Mouse (Mus musculus) liver, embryonic 16.5 days (tissue): ENCODE measurements around the gene Schip1. TPM values are rescaled to one million over a fixed set of nuclear protein-coding genes. Genes with fewer than 3 reads are reported as not detected.

ENCODE experiments used
- ATAC-seq: fragments of 200-750 bp; cut with Nextera tagmentation; 2 replicates; pipeline ENCODE4 v1.8.0; 2017; ENCODE audit warnings: low read depth, mild to moderate bottlenecking, moderate number of reproducible peaks, moderate library complexity
- H3K27ac ChIP-seq: fragments of 300-500 bp; sonication (generic); 2 replicates; pipeline ENCODE4 v1.5.1; 2014; ENCODE audit warnings: mild to moderate bottlenecking, low read length
- H3K27me3 ChIP-seq: fragments of 300-500 bp; sonication (generic); 2 replicates; pipeline ENCODE4 v1.6.1; 2014; ENCODE audit warnings: low read depth, low read length, mixed read lengths; ENCODE audit not compliant: control insufficient read depth, insufficient read depth
- H3K36me3 ChIP-seq: fragments of 300-500 bp; sonication (generic); 2 replicates; pipeline ENCODE4 v1.6.1; 2014; ENCODE audit warnings: mild to moderate bottlenecking; ENCODE audit not compliant: control insufficient read depth, insufficient read depth
- H3K4me1 ChIP-seq: fragments of 300-500 bp; sonication (generic); 2 replicates; pipeline ENCODE4 v1.6.1; 2014; ENCODE audit warnings: low read depth, low read length, mixed read lengths; ENCODE audit not compliant: control insufficient read depth
- H3K4me2 ChIP-seq: fragments of 300-500 bp; sonication (generic); 2 replicates; pipeline ENCODE4 v1.6.1; 2014; ENCODE audit warnings: low read depth, low read length, mixed read lengths
- H3K4me3 ChIP-seq: fragments of 300-500 bp; sonication (generic); 2 replicates; pipeline ENCODE4 v1.5.1; 2014; ENCODE audit warnings: low read depth, mild to moderate bottlenecking, low read length
- H3K9ac ChIP-seq: fragments of 300-500 bp; sonication (generic); 2 replicates; pipeline ENCODE4 v1.6.1; 2014; ENCODE audit warnings: low read depth, low read length
- H3K9me3 ChIP-seq: fragments of 300-500 bp; sonication (generic); replicated peaks from 2 replicates; pipeline ENCODE4 v1.6.1; 2016; ENCODE audit warnings: low read length; ENCODE audit not compliant: control insufficient read depth
- WGBS: fragments of 180-500 bp; shearing (Covaris S2); extraction: QIAGEN DNeasy Blood & Tissue Kit; methylation state at CpG from one replicate; pipeline ENCODE4 v1.1.7; 2014; ENCODE audit not compliant: insufficient replicate concordance; 5-methylcytosine and 5-hydroxymethylcytosine counted together
- polyA plus RNA-seq: library from polyadenylated mRNA; unstranded; fragments of >200 nt; fragmentation: Nextera tagmentation; extraction: Ambion mirVana; gene quantifications from 2 replicates; pipeline ENCODE4 v1.2.1, GENCODE M21; 2015

Schip1 gene
- polyA plus RNA-seq, 1 experiment from 2014 or later = 1.8 TPM

DNA sequence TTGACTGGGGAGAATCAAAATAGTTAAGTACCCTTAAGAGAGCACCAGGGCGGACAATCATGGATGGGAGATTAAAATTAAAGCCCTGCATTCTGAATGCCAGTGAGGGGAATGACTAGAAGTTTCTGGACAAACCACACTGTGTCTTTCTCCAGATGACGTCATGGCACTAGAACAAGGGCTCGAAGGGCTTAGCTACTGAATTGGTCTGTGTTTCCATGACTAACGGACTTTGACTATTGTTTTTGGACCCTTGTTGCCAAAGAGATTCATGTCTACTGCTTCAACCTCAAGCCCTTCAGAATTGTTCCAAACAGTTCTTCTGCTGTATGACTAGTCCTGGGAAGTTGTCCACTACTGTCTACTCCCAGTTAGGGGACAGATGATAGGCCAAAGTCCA is 467.3 kb downstream of the Schip1 start:
- Histone ChIP-seq H3K9ac (no peak overlapping the region), H3K27me3 (no peaks in the 10 kb centered on the region), H3K4me2 (no peak overlapping the region), H3K9me3 (no peaks in the 10 kb centered on the region), H3K27ac (no peak overlapping the region), H3K4me3 (no peak overlapping the region), H3K36me3 (no peaks in the 10 kb centered on the region), H3K4me1 (no peaks in the 10 kb centered on the region)
- WGBS = 61% methylated on average over 4 of the region's 4 CpGs
- no peak for ATAC-seq

GRCm38 (mm10) chr3:68534571-68535051 is 470.0 kb downstream of the Schip1 start:
- Histone ChIP-seq H3K36me3 (no peaks in the 10 kb centered on the region), H3K9ac (no peak overlapping the region), H3K9me3 (no peaks in the 10 kb centered on the region), H3K4me1 (no peaks in the 10 kb centered on the region), H3K27me3 (no peaks in the 10 kb centered on the region), H3K4me2 (no peak overlapping the region), H3K4me3 (no peak overlapping the region), H3K27ac (no peak overlapping the region)
- WGBS = 57% methylated on average over 4 of the region's 7 CpGs
- ATAC-seq = no peak

DNA sequence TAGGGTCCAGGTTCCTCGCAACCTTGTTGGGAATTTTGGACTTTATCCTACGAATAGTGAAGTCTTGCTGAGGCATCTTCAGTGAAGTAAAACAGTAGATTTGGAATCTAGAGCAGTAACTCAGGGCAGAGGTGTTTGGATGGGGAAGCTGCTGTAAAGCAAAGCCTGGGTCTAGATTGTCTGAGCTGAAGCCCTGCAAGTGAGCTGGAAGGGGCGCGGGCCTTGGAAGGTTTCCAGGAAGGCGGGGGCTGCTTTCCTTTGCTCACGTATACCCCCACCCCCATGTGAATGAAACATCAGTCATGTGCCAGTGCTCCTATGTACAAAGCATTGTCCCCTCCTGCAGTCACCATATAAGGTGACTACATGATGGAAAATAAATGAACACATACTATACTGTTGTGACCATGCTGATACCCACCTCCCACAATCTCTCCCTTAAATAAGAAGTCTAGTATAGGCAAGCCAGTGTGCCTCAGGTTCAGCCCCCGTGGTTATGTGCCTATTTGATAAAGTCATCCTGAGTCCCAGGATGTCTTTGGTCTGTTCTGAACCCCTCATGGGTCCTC is 470.6 kb downstream of the Schip1 start:
- no peaks in the 10 kb centered on the region for H3K4me1 ChIP-seq
- H3K9me3 ChIP-seq = no peaks in the 10 kb centered on the region
- no peaks in the 10 kb centered on the region for H3K36me3 ChIP-seq
- H3K27ac ChIP-seq = no peak overlapping the region
- H3K27me3 ChIP-seq = no peaks in the 10 kb centered on the region
- H3K9ac ChIP-seq = no peak overlapping the region
- WGBS = 63% methylated on average over 7 of the region's 7 CpGs
- ATAC-seq = no peak
- H3K4me2 ChIP-seq = no peak overlapping the region
- H3K4me3 ChIP-seq = no peak overlapping the region

DNA sequence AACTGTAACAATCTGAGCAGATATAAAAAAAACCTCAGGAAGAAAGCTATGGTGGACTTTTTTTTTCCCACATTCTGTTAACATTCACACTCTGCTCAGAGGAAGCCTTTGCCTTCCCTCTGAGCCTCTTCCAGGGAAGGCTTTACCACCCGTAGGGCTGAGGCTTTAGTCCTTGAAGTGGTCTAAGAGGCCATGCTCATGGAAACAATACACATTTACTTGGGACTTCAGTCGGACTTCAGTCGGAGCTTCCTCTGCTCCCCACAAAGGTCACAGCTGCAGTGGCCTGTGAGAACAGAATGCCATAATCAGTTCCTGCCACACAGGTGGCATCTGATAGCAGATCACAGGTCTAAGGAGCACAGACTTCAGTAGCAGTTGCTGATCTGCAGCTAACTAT is 471.5 kb downstream of the Schip1 start:
- H3K27ac ChIP-seq = no peak overlapping the region
- H3K36me3 ChIP-seq = no peaks in the 10 kb centered on the region
- 47% methylated on average over 3 of the region's 3 CpGs for WGBS
- no peak overlapping the region for H3K9ac ChIP-seq
- no peaks in the 10 kb centered on the region for H3K27me3 ChIP-seq
- ATAC-seq = no peak
- H3K9me3 ChIP-seq = no peaks in the 10 kb centered on the region
- no peak overlapping the region for H3K4me3 ChIP-seq
- no peak overlapping the region for H3K4me2 ChIP-seq
- H3K4me1 ChIP-seq = no peaks in the 10 kb centered on the region

GRCm38 (mm10) chr3:68541688-68542087 is 477.1 kb downstream of the Schip1 start:
- H3K9ac ChIP-seq = no peak overlapping the region
- peaks cover 2% of the 10 kb centered on the region; the same call in 1 of the 2 replicates for H3K4me1 ChIP-seq
- no peak overlapping the region for H3K4me3 ChIP-seq
- no peak for ATAC-seq
- H3K4me2 ChIP-seq = no peak overlapping the region
- WGBS = 40% methylated on average over 8 of the region's 8 CpGs
- H3K27ac ChIP-seq = no peak overlapping the region
- H3K9me3 ChIP-seq = no peaks in the 10 kb centered on the region
- H3K36me3 ChIP-seq = no peaks in the 10 kb centered on the region
- H3K27me3 ChIP-seq = no peaks in the 10 kb centered on the region

DNA sequence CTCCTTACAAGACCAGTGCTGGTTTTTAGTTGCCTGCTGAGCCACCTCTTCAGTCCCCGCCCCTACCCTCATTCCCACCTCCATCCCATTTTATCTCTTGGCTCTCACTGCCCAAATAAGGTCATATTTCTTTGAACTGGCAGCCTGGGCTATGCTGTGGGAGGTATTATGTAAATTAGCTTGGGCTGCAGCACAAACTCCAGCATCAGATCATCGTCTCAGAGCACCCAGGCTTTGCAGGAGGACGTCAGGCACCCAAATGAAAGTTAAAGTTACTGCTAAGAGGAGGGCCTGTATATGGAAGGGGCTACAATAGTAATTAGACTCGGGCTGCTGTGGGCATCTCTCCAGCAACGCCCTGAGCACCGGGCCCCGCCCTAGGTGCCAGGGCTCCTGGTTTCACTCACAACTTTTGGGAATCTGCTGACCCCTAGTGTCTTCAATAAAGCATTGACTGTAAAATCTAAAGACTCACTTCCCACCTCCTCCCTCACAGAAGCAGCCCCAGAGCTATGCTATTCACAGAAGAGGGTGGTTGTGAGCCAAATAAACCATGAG is 478.4 kb downstream of the Schip1 start:
- Histone ChIP-seq H3K4me2 (0 out of 2 replicates have a peak overlapping the region, but pooled peaks have one; percentile 24), H3K9me3 (no peaks in the 10 kb centered on the region), H3K9ac (no peak overlapping the region), H3K27me3 (no peaks in the 10 kb centered on the region), H3K4me3 (no peak overlapping the region), H3K36me3 (no peaks in the 10 kb centered on the region), H3K27ac (no peak overlapping the region), H3K4me1 (peaks cover 2% of the 10 kb centered on the region; the same call in 1 of the 2 replicates)
- 3% methylated on average over 7 of the region's 7 CpGs for WGBS
- peak; percentile 54 for ATAC-seq

GRCm38 (mm10) chr3:68544811-68545210 is 480.2 kb downstream of the Schip1 start:
- Histone ChIP-seq H3K36me3 (no peaks in the 10 kb centered on the region), H3K9me3 (no peaks in the 10 kb centered on the region), H3K4me1 (peaks cover 2% of the 10 kb centered on the region; the same call in 1 of the 2 replicates), H3K27me3 (no peaks in the 10 kb centered on the region), H3K4me3 (no peak overlapping the region), H3K27ac (no peak overlapping the region), H3K9ac (no peak overlapping the region), H3K4me2 (no peak overlapping the region)
- 71% methylated on average over 7 of the region's 7 CpGs for WGBS
- no peak for ATAC-seq

- Histone ChIP-seq H3K36me3 (no peaks in the 10 kb centered on the region), H3K4me1 (peaks cover 2% of the 10 kb centered on the region; the same call in 1 of the 2 replicates), H3K9me3 (no peaks in the 10 kb centered on the region), H3K4me3 (no peak overlapping the region), H3K9ac (no peak overlapping the region), H3K27me3 (no peaks in the 10 kb centered on the region), H3K27ac (no peak overlapping the region), H3K4me2 (no peak overlapping the region)
- no peak for ATAC-seq
- WGBS = 60% methylated on average over 6 of the region's 6 CpGs
Observed at GRCm38 (mm10) chr3:68545898-68546297, 481.3 kb downstream of the Schip1 start.

DNA sequence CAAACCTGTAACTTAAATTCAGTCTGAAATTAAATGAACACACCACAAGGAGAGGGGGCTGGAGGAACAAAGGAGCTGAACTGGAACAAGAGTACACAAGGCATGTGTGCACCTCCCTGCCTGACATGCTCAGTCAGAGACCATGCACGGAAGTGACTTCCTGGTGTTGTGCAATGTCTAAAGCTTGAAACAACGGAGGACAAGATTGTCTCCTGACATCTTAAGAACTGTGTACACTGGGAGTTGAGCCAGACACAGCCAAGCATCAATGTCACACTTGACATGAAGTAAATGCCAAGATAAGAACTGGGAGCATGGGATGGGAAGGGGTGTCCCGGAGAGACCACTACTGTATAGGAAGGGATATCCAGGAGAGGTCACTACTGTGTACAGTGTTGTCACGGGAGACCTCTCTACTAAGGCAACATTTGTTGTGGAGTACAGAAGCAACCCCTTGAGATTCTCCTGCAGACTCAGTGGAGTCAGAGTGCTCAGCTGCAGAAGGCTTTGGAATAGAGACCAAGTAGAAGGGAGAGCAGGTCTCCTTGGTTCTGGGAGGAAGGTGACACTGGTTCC is 490.6 kb downstream of the Schip1 start:
- H3K36me3 ChIP-seq = no peaks in the 10 kb centered on the region
- no peaks in the 10 kb centered on the region for H3K9me3 ChIP-seq
- ATAC-seq = no peak
- H3K27me3 ChIP-seq = no peaks in the 10 kb centered on the region
- no peaks in the 10 kb centered on the region for H3K4me1 ChIP-seq
- H3K4me3 ChIP-seq = no peak overlapping the region
- no peak overlapping the region for H3K4me2 ChIP-seq
- H3K27ac ChIP-seq = no peak overlapping the region
- WGBS = 29% methylated on average over 4 of the region's 4 CpGs
- no peak overlapping the region for H3K9ac ChIP-seq
